Mouse (Mus musculus) cerebellum, postnatal 14 days (tissue): Measurements from ENCODE around the gene Tmem104.

ENCODE experiments used
- DNase-seq, 2 experiments: peaks; one replicate each; pipeline ENCODE4 v3.0.0; 2021; ENCODE audit warnings: mixed read lengths in 2 of 2

Tmem104 gene

GRCm38 (mm10) chr11:115167631-115168249 is 19.5 kb upstream of the Tmem104 start:
- DNase-seq, result no peak

GRCm38 (mm10) chr11:115169430-115169829 is 17.9 kb upstream of the Tmem104 start:
- DNase-seq, result no peak

GRCm38 (mm10) chr11:115171125-115171524 is 16.2 kb upstream of the Tmem104 start:
- peak; percentile 52 to 63 for DNase-seq

- peak in 1 of 2 experiments; percentile 47 for DNase-seq
These were observed 14.4 kb upstream of the Tmem104 start for GRCm38 (mm10) chr11:115172825-115173287.

GRCm38 (mm10) chr11:115173549-115174339 is 13.5 kb upstream of the Tmem104 start:
- DNase-seq, result no peak

- DNase-seq, result no peak
These were observed 10.7 kb upstream of the Tmem104 start for GRCm38 (mm10) chr11:115176399-115177190.

- peak in 1 of 2 experiments; percentile 50 for DNase-seq
These were observed 9.6 kb upstream of the Tmem104 start for GRCm38 (mm10) chr11:115177559-115178195.

- DNase-seq, result no peak
These were observed 8.5 kb upstream of the Tmem104 start for GRCm38 (mm10) chr11:115178766-115179165.

GRCm38 (mm10) chr11:115179191-115179590 is 8.1 kb upstream of the Tmem104 start:
- peak; percentile 62 to 80 for DNase-seq

GRCm38 (mm10) chr11:115179881-115180280 is 7.4 kb upstream of the Tmem104 start:
- DNase-seq, result peak in 1 of 2 experiments; percentile 43

- peak; percentile 91 to 96 for DNase-seq
These were observed 5.2 kb upstream of the Tmem104 start for GRCm38 (mm10) chr11:115181913-115182638.

- DNase-seq, result no peak
These were observed 2.3 kb upstream of the Tmem104 start for GRCm38 (mm10) chr11:115184973-115185372.

GRCm38 (mm10) chr11:115187693-115188092 is 406 bp downstream of the Tmem104 start, which contains the start of gene Nat9:
Gene Nat9, minus strand, starts transcription at chr11:115187859.
- no peak for DNase-seq

GRCm38 (mm10) chr11:115188539-115189231 is 1.4 kb downstream of the Tmem104 start:
- DNase-seq, result no peak

- no peak for DNase-seq
These were observed 2.0 kb downstream of the Tmem104 start for GRCm38 (mm10) chr11:115189304-115189703.

- no peak for DNase-seq
These were observed 4.9 kb downstream of the Tmem104 start for GRCm38 (mm10) chr11:115192180-115192579.

- no peak for DNase-seq
These were observed 7.4 kb downstream of the Tmem104 start for GRCm38 (mm10) chr11:115194693-115195092.

- DNase-seq, result no peak
These were observed 8.6 kb downstream of the Tmem104 start for GRCm38 (mm10) chr11:115195933-115196332.

GRCm38 (mm10) chr11:115197558-115197957 is 10.3 kb downstream of the Tmem104 start:
- no peak for DNase-seq

GRCm38 (mm10) chr11:115198932-115199384 is 11.7 kb downstream of the Tmem104 start:
- DNase-seq, result no peak

GRCm38 (mm10) chr11:115200520-115200919 is 13.2 kb downstream of the Tmem104 start:
- DNase-seq, result no peak
